Mouse (Mus musculus) ES-Bruce4 (cell line): ENCODE results near the gene Selenof.

Experiments used
- CTCF ChIP-seq: IDR thresholded peaks from one replicate; pipeline ENCODE4 v1.8.1; 2011; ENCODE audit warnings: low read depth, low read length
- EP300 ChIP-seq: IDR thresholded peaks from 2 replicates; pipeline ENCODE4 v1.6.1; 2011; ENCODE audit warnings: low read depth, low read length; ENCODE audit not compliant: insufficient read depth
- POLR2A ChIP-seq: IDR thresholded peaks from one replicate; pipeline ENCODE4 v1.8.1; 2011; ENCODE audit warnings: low read length; ENCODE audit not compliant: insufficient read depth

GRCm38 (mm10) chr3:144583789-144584188 lies 13.7 kb downstream of the Selenof start:
- TF ChIP-seq CTCF (no peak), POLR2A (no peak), EP300 (no peak)
